Mouse (Mus musculus): ENCODE results near the gene Dcps.

- TF ChIP-seq TCF12 (IDR thresholded peaks at IDR 0.05; ENCODE audit: insufficient read depth, poor library complexity, severe bottlenecking) (no peak), POLR2A (IDR thresholded peaks at IDR 0.05; ENCODE audit: insufficient read length, low read depth) (no peak), MYOD1 (IDR thresholded peaks at IDR 0.05; ENCODE audit: control insufficient read depth in 1 of 3, insufficient read length in 2 of 3, low read depth in 2 of 3) (no peak), USF1 (IDR thresholded peaks at IDR 0.05; ENCODE audit: low read depth) (no peak)
Observed at GRCm38 (mm10) chr9:35142221-35142620, 33.6 kb downstream of the Dcps start.

Measured in myocyte (in vitro differentiated cells).